In genomic region chr16:76754871-76755270, GRCm38 (mm10) we compare ENCODE assay signal across 14 mouse cellular contexts.
"Had no signal": no experiment of that assay in that cellular context is flagged by ENCODE, and none has a peak within 500 bp of the region (broad histone marks: within the 10 kb centered on the region; RNA-seq: fewer than 3 reads in every experiment).

No protein-coding gene starts in this region.

- H3K4me3 ChIP-seq: hindbrain, embryonic 15.5 days; kidney, embryonic 15.5 days; limb, embryonic 12.5 days; megakaryocyte, embryonic 14.5 days; midbrain, embryonic 12.5 days had no signal

- H3K27me3 ChIP-seq: hindbrain, embryonic 15.5 days; kidney, embryonic 15.5 days; limb, embryonic 12.5 days; megakaryocyte, embryonic 14.5 days; midbrain, embryonic 12.5 days had no signal

- H3K27ac ChIP-seq: hindbrain, embryonic 15.5 days; kidney, embryonic 15.5 days; limb, embryonic 12.5 days; macrophage; midbrain, embryonic 12.5 days had no signal

- H3K9ac ChIP-seq: hindbrain, embryonic 15.5 days; kidney, embryonic 15.5 days; limb, embryonic 12.5 days; midbrain, embryonic 12.5 days had no signal

- H3K4me1 ChIP-seq: hindbrain, embryonic 15.5 days; kidney, embryonic 15.5 days; limb, embryonic 12.5 days; megakaryocyte, embryonic 14.5 days; midbrain, embryonic 12.5 days had no signal

- H3K9me3 ChIP-seq: hindbrain, embryonic 15.5 days; kidney, embryonic 15.5 days; limb, embryonic 12.5 days; megakaryocyte, embryonic 14.5 days; midbrain, embryonic 12.5 days had no signal

- DNase-seq: kidney, adult 18-20 months; kidney, postnatal 25 days; layer of hippocampus, adult 9-11 months; lung, postnatal 14 days; right cerebral cortex, postnatal 4 days; spleen, adult 18-20 months; thymus, postnatal 4 days had no signal

- H3K36me3 ChIP-seq: hindbrain, embryonic 15.5 days; kidney, embryonic 15.5 days; limb, embryonic 12.5 days; midbrain, embryonic 12.5 days had no signal

- H3K4me2 ChIP-seq: hindbrain, embryonic 15.5 days; kidney, embryonic 15.5 days; limb, embryonic 12.5 days; liver, embryonic 11.5 days; midbrain, embryonic 12.5 days had no signal
